Mouse (Mus musculus) G1E (cell line): ENCODE results near the gene Pde6d.

ENCODE experiments used
- CTCF ChIP-seq: IDR thresholded peaks from 2 replicates; pipeline ENCODE4 v1.5.1; 2012; ENCODE audit warnings: low read depth, low read length, inconsistent platforms, mixed read lengths
- GATA1 ChIP-seq: IDR thresholded peaks from 2 replicates; pipeline ENCODE4 v1.6.1; 2012; ENCODE audit warnings: borderline replicate concordance, low read length, inconsistent platforms, mixed read lengths
- GATA2 ChIP-seq: IDR thresholded peaks from 2 replicates; pipeline ENCODE4 v1.6.1; 2012; ENCODE audit warnings: low read depth, low read length, inconsistent platforms, borderline replicate concordance
- POLR2AphosphoS5 ChIP-seq: IDR thresholded peaks from 2 replicates; pipeline ENCODE4 v1.6.1; 2012; ENCODE audit warnings: low read depth, low read length, inconsistent platforms; ENCODE audit not compliant: insufficient replicate concordance
- TAL1 ChIP-seq: conservative IDR thresholded peaks from 2 replicates; pipeline ENCODE4 v1.6.1; 2012; ENCODE audit warnings: low read depth, low read length, inconsistent platforms, mixed read lengths

DNA sequence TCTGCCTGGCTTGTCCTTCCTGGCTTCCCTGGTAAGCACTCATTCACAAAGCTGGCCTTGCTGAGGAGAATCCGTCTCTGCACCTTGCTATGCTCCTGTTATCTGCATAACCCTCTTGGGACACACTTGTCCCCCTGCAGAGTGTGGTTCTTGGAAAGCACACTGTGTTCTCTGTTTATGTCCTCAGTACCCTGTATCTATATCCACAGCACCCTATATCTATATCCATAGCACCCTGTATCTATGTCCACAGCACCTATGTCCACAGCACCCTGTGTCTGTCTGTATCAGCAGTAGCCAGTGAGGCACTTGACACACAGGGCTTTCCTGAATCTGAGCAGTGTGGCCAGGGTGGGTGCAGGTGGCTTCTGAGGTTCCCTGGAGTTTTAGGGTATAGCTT lies 28.5 kb upstream of the Pde6d start:
- TF ChIP-seq GATA1 (no peak), CTCF (no peak), POLR2AphosphoS5 (no peak), TAL1 (no peak), GATA2 (no peak)
